Mouse (Mus musculus): ENCODE measurements at regions not wholly inside any gene's neighbourhood (a gene's known extent, or its start where the extent isn't known, plus 50 kb on each side); places are given as distances from the start of the nearest gene placed in this dataset.

DNA sequence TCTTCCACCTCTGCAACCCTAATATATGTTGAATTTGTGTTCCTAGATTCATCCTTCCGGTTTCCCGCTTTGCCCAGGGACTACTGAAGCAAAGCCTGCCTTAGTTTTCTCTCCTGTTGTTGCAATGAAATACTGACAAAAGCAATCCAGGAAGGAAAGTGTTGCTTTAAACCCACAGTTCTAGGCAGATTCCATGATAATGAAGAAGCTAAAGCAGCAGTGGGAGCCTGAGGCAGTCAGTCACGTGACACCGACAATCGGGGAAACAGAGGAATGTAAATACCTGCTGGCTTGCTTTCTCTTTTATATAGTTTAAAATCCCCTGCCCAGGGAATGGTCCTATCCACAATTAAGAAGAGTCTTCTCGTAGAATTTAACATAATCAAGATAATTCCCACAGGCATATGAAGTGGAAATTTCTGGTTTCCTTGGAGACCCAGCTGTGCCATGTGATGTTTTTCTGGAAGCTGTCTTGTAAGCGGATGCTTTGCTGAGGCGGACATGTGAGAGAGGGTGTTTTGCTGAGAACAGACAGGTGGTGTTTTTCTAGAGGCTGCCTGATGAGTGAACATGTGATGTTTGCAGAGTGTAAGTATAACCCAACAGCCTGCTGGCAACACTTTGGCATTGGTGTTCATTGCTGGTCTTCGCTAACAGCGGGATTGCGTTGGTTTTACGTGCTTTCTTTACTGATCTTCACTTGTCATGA lies 398.0 kb downstream of the Prim2 start:
- peak; percentile 14 to 52 for DNase-seq (ENCODE audit: low spot score in 2 of 2)

DNA sequence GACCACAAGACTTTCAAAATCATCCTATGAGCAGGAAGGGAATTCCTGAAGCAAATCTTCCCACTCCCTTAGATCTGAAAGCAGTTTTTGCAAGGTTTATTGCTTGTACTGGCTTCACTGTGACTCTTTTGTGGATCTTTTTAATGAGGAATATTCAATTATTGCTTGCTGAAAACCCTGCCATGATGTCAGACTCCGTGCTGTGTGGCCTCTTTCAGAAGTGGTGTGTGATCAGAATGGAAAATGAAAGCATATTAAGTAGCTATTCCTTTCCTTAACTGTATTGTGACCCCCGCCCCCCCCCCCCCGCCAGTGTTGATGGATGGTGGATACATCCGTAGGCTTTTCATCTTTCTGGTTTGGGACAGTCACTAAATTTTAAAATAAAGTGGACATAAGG lies 400.4 kb downstream of the Prim2 start:
- no peak for DNase-seq (ENCODE audit: low spot score in 2 of 2)

DNA sequence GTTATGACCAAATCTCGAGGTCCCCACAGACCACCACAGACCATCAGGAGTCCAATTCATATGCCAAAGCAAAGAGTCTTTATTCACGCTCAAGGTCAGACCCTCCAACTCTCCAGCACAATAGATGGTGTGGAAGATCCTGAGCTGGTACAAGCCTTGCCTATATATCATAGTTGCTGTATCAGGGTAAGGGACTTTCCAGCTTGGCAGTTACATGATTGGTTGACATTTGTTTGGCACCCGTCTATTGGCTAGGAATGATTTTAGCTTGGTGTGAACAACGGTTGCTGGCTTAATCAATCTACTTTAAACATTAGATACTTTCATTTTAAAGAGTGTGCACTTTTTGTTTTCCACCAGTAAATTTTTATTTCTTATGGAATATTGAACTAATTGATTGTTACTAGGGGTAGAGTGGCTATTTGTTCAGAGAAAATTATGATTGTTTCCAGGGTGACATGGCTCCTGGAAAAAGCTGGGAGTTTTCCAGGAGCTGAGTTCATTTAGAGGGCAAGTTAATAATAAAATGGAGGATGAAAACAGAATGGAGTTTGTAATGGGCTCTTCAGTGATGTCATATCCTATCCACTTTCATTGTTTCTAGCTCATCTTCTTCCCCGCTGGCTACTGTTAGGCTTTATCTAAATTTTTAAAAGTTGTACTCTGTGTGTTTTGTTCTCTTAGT lies 403.7 kb downstream of the Prim2 start:
- DNase-seq (ENCODE audit: low spot score in 2 of 2) = no peak

GRCm38 (mm10) chr1:33249474-33249873 lies 420.1 kb downstream of the Prim2 start:
- no peak for DNase-seq (ENCODE audit: low spot score in 2 of 2)

DNA sequence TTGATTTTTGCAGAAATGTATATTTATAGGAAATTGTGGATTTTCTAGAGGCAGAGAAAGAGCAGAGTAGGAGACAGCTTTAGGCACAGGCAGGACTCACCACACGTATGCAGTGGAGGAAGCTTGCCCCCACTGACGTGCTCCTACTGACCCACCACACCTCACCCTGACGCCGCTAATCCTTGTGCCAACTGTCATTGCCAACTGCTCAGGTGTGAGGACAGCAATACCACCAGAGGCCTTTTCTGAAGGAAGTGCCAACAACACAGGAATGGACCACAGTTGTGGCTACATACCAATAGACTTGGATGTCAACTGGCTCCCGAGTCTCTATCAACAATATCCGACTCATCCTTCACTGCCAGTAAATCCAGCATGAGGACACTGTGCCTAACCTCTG lies 422.5 kb downstream of the Prim2 start:
- no peak for DNase-seq (ENCODE audit: low spot score in 2 of 2)

DNA sequence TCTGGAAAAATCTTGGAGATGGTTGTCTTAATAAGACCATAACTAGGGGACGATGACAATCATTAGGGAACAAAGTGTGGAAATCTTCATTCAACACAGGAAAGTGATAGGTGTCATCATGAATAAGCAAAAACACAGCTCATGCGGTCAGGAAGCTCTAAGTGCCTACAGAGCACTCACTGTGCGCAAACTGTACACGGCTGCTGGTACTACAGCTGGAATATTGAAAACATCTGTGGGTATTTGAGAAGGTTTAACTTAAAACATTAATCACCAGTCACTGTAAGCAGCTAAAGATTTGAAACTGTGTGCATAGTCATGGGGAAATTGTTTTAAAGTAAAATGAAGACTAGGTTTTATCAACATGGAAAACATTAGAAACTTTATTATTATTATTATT lies 424.4 kb downstream of the Prim2 start:
- no peak for DNase-seq (ENCODE audit: low spot score in 2 of 2)

- DNase-seq (ENCODE audit: low spot score in 2 of 2) = no peak
Observed at GRCm38 (mm10) chr1:33244691-33245090, 424.9 kb downstream of the Prim2 start.

- no peak for DNase-seq (ENCODE audit: low spot score in 2 of 2)
Observed at GRCm38 (mm10) chr1:33222997-33223396, 446.6 kb downstream of the Prim2 start.

DNA sequence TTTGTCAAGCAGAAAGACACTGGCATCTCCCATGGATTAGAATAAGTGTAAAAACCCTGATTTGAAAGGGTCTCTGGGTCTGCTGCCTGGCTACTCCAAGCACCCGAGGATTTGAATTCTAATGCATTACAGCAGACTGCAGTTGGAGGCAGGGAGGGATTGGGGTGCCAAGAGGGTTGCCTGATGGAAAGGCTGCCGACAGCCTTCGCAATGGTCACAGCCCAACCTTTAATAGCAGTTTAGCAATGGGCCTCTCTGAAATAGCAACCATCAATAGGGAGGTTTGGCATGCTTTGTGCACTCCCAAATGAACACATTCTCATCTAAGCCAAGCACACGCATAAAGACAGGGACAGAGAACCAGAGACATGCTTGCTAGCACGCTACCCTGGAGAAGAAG lies 454.8 kb downstream of the Prim2 start:
- no peak for DNase-seq (ENCODE audit: low spot score in 2 of 2)

- no peak for DNase-seq (ENCODE audit: low spot score in 2 of 2)
Observed at GRCm38 (mm10) chr1:33214394-33214793, 455.2 kb downstream of the Prim2 start.

DNA sequence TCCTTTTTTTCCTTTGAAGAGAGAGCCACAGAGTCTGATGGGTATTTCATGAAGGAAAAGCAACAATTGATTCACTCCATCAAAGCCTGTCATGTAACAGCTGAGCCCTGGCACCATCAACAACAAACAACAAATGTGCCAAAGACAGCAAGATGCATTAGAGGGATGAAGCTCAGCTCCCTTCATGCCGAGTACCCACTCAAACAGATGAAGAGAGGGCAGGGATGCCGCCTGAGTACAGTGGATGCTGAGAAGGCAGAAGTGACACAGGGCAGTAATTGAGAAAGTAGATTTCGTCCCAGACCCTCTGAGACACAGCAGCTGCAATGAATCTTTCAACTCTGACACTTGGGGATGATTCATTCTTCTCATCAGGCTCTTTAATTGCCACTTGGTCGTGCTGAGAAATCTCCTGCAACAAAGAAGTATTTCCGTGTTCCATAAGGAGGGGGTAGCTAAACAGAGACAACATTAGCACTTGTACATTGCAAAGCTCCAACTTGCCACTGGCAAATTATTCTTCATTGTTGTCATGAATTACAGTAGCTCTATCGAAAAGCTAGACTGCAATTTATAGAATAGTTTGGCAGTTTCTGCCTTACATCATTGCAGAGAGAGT lies 467.9 kb downstream of the Prim2 start:
- no peak for DNase-seq (ENCODE audit: low spot score in 2 of 2)

DNA sequence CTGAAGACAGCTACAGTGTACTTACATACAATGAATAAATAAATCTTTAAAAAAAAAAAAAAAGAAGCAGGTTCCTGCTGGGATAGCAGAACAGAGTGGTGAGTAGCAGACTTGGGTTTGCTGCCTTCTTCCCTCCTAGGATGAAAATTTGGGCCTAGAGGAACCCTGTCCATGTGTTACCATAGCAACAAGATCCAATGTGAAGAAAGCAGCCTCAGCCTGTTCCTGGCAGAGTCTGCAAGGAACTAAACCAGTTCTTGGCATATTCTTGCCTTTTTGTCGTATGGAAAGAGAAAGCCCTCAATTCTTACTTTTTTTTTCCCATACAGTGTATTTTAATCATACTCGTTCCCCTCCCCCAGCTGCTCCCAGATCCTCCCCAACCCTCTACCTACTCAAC lies 474.5 kb downstream of the Prim2 start:
- DNase-seq (ENCODE audit: low spot score in 2 of 2) = peak in 1 of 2 experiments; percentile 25

- DNase-seq (ENCODE audit: low spot score in 2 of 2) = peak in 1 of 2 experiments; percentile 51
Observed at GRCm38 (mm10) chr1:33174646-33175435, 494.8 kb downstream of the Prim2 start.

GRCm38 (mm10) chr1:33136991-33137390 lies 532.6 kb downstream of the Prim2 start:
- no peak for DNase-seq (ENCODE audit: low spot score in 2 of 2)

DNA sequence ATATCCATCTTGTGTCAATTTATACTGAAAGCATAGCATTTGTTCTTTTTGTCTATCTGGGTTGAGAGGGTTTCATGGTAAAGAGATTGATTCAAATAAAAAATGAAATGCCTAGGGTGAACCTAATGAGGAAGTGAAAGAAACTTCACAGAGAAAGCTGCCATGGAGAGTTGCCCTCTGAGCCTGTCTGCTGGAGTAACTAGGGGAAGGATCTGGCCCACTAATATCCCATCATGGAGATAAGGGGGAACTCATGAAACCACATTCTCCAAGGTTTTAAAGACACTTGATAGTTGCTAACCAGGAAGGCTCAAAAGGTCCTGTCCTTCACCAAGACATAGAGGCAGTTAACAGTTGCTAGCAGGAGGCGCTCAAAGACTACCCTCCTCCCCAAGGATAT lies 539.2 kb downstream of the Prim2 start:
- no peak for DNase-seq (ENCODE audit: low spot score in 2 of 2)

DNA sequence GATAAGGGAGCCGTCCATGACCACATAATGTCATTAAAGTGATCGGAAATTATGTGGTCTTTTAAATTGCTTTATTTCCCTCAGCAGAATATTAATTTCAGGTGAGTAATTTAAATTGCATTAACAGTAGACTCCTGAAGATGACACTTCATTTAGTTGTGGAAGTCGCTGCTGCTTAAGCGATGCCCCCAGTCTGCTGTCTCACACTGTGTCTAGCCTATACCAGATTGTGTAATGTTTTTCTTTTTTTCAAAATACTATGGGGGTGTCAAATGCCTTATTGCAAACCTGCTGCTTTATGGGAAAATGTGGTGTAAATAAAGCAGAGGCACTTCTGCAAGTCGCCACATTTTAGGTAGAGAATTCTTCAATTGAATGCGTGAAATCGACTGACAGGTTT lies 544.5 kb downstream of the Prim2 start:
- DNase-seq (ENCODE audit: low spot score in 2 of 2) = no peak

DNA sequence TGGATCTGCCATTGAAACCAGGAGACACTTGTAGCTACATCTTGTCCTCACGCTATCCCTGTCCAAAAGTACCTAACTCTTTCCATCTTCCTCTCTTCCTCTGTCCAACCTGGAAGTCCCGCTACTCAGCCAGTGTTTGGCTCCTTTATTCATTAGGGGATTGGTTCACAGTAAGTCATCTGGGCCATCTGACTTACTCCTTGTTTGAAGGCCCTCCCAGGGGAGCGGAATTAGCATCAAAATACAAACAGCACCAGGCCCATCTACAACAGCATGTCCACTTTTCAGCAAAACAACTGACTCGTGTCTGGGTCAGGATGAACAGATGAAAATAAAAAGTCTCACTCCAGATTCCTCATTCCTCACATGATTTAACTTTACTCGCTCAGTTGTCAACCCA lies 559.2 kb upstream of the Gm5415 start:
- no peak for DNase-seq (ENCODE audit: low spot score in 2 of 2)

- DNase-seq (ENCODE audit: low spot score in 2 of 2) = no peak
Observed at GRCm38 (mm10) chr1:33104296-33104695, 557.2 kb upstream of the Gm5415 start.

GRCm38 (mm10) chr1:33098062-33098461 lies 551.0 kb upstream of the Gm5415 start:
- DNase-seq (ENCODE audit: low spot score in 2 of 2) = no peak

GRCm38 (mm10) chr1:33096851-33097250 lies 549.8 kb upstream of the Gm5415 start:
- no peak for DNase-seq (ENCODE audit: low spot score in 2 of 2)

DNA sequence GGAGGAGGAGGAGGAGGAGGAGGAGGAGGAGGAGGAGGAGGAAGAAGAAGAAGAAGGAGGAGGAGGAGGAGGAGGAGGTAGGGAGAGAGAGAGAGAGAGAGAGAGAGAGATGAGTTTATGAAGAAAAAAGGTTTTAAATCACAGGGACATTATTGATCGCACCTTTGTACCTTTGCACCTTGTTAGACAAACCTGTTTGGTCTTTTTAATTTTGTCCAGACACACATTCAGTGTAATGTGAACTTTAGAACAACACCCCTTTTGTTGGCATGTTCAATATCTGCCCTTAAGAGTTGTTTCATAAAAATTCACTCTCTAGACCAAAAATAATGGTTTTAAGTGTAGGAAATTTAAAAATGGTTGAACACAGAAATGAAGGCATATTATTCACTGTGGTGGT lies 527.5 kb upstream of the Gm5415 start:
- no peak for DNase-seq (ENCODE audit: low spot score in 2 of 2)

- no peak for DNase-seq (ENCODE audit: low spot score in 2 of 2)
Observed at GRCm38 (mm10) chr1:33058010-33058409, 510.9 kb upstream of the Gm5415 start.
